Mouse (Mus musculus) megakaryocyte-erythroid progenitor cell, adult 5-6 weeks (primary cell): ENCODE results near the gene Med29. TPM values are rescaled to one million over a fixed set of nuclear protein-coding genes. Genes with fewer than 3 reads are reported as not detected.

ENCODE experiments used
- total RNA-seq, 2 experiments: library from RNA; stranded (forward) in 1 of 2; stranded (reverse) in 1 of 2; fragments of 200-1000, 215-1000 nt in 1 of 2; fragments of >200 nt in 1 of 2; fragmentation: Nextera tagmentation in 1 of 2; gene quantifications; 2 replicates each; pipeline ENCODE4 v1.2.3; 2014 to 2017

Med29 gene
- total RNA-seq, 2 experiments from 2014 or later: 9.9 to 22.3 TPM

Other genes starting within 250 kb of the Med29 start
- gene Fbl, start 223.0 kb downstream of the Med29 start, total RNA-seq (2014; fragmentation: Nextera tagmentation): 328 and 406 TPM in 2 replicates
- 265 and 312 TPM in 2 replicates for gene Fbl, start 223.0 kb downstream of the Med29 start, total RNA-seq (2017)
- 8.4 and 8.7 TPM in 2 replicates for gene Dyrk1b, start 213.2 kb downstream of the Med29 start, total RNA-seq (2014; fragmentation: Nextera tagmentation)
- 2.6 and 3.1 TPM in 2 replicates for gene Dyrk1b, start 213.2 kb downstream of the Med29 start, total RNA-seq (2017)
- 2.2 and 4.2 TPM in 2 replicates for gene Eid2, start 124.8 kb downstream of the Med29 start, total RNA-seq (2014; fragmentation: Nextera tagmentation)
- 2.0 and 2.9 TPM in 2 replicates for gene Eid2, start 124.8 kb downstream of the Med29 start, total RNA-seq (2017)
- 2.1 and 2.9 TPM in 2 replicates for gene Eid2b, start 115.0 kb downstream of the Med29 start, total RNA-seq (2014; fragmentation: Nextera tagmentation)
- 0.38 and 1.4 TPM in 2 replicates for gene Eid2b, start 115.0 kb downstream of the Med29 start, total RNA-seq (2017)
- not detected in 2 replicates for gene Selenov, start 101.5 kb downstream of the Med29 start, total RNA-seq (2014; fragmentation: Nextera tagmentation)
- not detected in 2 replicates for gene Selenov, start 101.5 kb downstream of the Med29 start, total RNA-seq (2017)
- 0.45 TPM in 1 of 2 replicates, not detected in the other for gene Dll3, start 90.5 kb downstream of the Med29 start, total RNA-seq (2014; fragmentation: Nextera tagmentation)
- not detected in 2 replicates for gene Dll3, start 90.5 kb downstream of the Med29 start, total RNA-seq (2017)
- 77.5 and 91.2 TPM in 2 replicates for gene Timm50, start 80.6 kb downstream of the Med29 start, total RNA-seq (2014; fragmentation: Nextera tagmentation)
- gene Timm50, start 80.6 kb downstream of the Med29 start, total RNA-seq (2017): 31.5 and 66.9 TPM in 2 replicates
- 87.6 and 113 TPM in 2 replicates for gene Supt5, start 54.0 kb downstream of the Med29 start, total RNA-seq (2014; fragmentation: Nextera tagmentation)
- 68.5 and 79.4 TPM in 2 replicates for gene Supt5, start 54.0 kb downstream of the Med29 start, total RNA-seq (2017)
- gene Rps16, start 42.1 kb downstream of the Med29 start, total RNA-seq (2014; fragmentation: Nextera tagmentation): 3,991 and 4,625 TPM in 2 replicates
- 881 and 1,091 TPM in 2 replicates for gene Rps16, start 42.1 kb downstream of the Med29 start, total RNA-seq (2017)
- 4.1 and 7.7 TPM in 2 replicates for gene Plekhg2, start 20.1 kb downstream of the Med29 start, total RNA-seq (2014; fragmentation: Nextera tagmentation)
- gene Plekhg2, start 20.1 kb downstream of the Med29 start, total RNA-seq (2017): 0.19 and 2.3 TPM in 2 replicates
- gene Zfp36, start 12.5 kb downstream of the Med29 start, total RNA-seq (2014; fragmentation: Nextera tagmentation): 13.4 and 15.3 TPM in 2 replicates
- 26.9 and 33.7 TPM in 2 replicates for gene Zfp36, start 12.5 kb downstream of the Med29 start, total RNA-seq (2017)
- 65.0 and 84.6 TPM in 2 replicates for gene Paf1, start 243 bp upstream of the Med29 start, total RNA-seq (2014; fragmentation: Nextera tagmentation)
- 129 and 149 TPM in 2 replicates for gene Paf1, start 243 bp upstream of the Med29 start, total RNA-seq (2017)
- 79.4 and 81.5 TPM in 2 replicates for gene Gmfg, start 44.7 kb upstream of the Med29 start, total RNA-seq (2014; fragmentation: Nextera tagmentation)
- gene Gmfg, start 44.7 kb upstream of the Med29 start, total RNA-seq (2017): 179 and 328 TPM in 2 replicates
- 0.44 and 0.82 TPM in 2 replicates for gene Lrfn1, start 59.3 kb upstream of the Med29 start, total RNA-seq (2014; fragmentation: Nextera tagmentation)
- gene Lrfn1, start 59.3 kb upstream of the Med29 start, total RNA-seq (2017): 0.08 and 0.09 TPM in 2 replicates
- not detected in 2 replicates for gene Ifnl2, start 117.7 kb upstream of the Med29 start, total RNA-seq (2014; fragmentation: Nextera tagmentation)
- not detected in 2 replicates for gene Ifnl2, start 117.7 kb upstream of the Med29 start, total RNA-seq (2017)
- not detected in 2 replicates for gene Ifnl3, start 130.1 kb upstream of the Med29 start, total RNA-seq (2014; fragmentation: Nextera tagmentation)
- gene Ifnl3, start 130.1 kb upstream of the Med29 start, total RNA-seq (2017): not detected in 2 replicates
- gene Sycn, start 148.2 kb upstream of the Med29 start, total RNA-seq (2014; fragmentation: Nextera tagmentation): not detected in 2 replicates
- gene Sycn, start 148.2 kb upstream of the Med29 start, total RNA-seq (2017): not detected in 2 replicates
- 2.1 TPM in 1 of 2 replicates, not detected in the other for gene Nccrp1, start 154.5 kb upstream of the Med29 start, total RNA-seq (2014; fragmentation: Nextera tagmentation)
- not detected in 2 replicates for gene Nccrp1, start 154.5 kb upstream of the Med29 start, total RNA-seq (2017)
- 20.3 and 26.2 TPM in 2 replicates for gene Samd4b, start 205.4 kb upstream of the Med29 start, total RNA-seq (2014; fragmentation: Nextera tagmentation)
- 3.4 and 7.2 TPM in 2 replicates for gene Samd4b, start 205.4 kb upstream of the Med29 start, total RNA-seq (2017)
- 5.3 and 8.3 TPM in 2 replicates for gene Pak4, start 205.5 kb upstream of the Med29 start, total RNA-seq (2014; fragmentation: Nextera tagmentation)
- 7.9 and 8.3 TPM in 2 replicates for gene Pak4, start 205.5 kb upstream of the Med29 start, total RNA-seq (2017)
- not detected in 2 replicates for gene Acp7, start 238.6 kb upstream of the Med29 start, total RNA-seq (2014; fragmentation: Nextera tagmentation)
- gene Acp7, start 238.6 kb upstream of the Med29 start, total RNA-seq (2017): not detected in 2 replicates